Mouse (Mus musculus) T-helper 2 cell (primary cell): ENCODE data around the gene 1110065P20Rik.

ENCODE experiments used
- in situ Hi-C: fragments of 300-600 bp; cut with MboI, MseI; formaldehyde crosslinking; loops from one replicate; pipeline ENCODE4 v1.15.1; 2025; ENCODE audit warnings: high pct_unique_total_duplicates

The 1110065P20Rik gene

GRCm38 (mm10) chr4:124843493-124843892 lies 7.5 kb downstream of the 1110065P20Rik start:
- in situ Hi-C loops, result no loop called here

DNA sequence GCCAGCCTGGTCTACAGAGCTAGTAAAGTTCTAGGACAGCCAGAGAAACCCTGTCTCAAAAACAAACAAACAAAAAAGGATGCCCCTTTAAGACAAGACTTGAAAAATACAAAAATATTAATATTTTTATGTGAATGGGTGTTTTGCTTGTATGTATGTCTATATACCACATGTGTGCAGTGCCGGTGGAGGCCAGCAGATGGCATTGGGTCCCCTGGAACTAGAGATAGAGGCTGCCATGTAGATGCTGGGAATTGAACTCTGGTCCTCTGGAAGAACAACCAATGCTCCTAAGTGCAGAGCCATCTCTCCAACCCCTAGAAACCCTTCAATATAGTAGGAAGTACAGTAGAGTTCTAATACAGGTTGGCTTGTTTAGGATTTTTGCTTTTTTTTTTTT lies 10.0 kb downstream of the 1110065P20Rik start:
- in situ Hi-C loops, result no loop called here

DNA sequence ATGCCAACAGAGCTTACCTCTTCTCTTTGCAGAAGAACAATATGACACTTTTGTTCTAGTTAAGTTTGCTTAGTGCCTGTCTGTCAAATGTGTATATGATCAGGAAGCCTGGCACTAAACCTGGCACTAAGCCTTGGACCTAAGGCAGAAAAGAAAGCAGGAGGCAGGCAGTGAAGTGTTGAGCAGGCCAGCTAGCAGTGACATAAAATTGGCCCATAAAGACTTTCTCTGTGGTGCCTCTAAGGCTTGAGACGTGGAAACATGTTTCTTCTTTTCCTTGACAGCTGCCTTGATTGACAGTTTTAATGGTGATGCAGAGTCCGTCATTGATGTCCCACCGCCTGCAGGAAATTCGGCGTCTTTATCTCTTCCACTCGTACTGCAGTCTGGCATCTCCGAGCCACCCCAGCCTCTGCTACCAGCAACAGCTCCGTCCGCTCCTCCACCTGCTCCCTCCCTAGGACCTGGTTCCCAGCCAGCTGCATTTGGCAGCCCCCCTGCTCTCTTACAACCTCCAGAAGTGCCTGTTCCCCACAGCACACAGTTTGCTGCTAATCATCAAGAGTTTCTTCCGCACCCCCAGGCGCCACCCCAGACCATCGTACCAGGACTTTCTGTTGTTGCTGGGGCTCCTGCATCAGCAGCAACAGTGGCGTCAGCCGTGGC lies 12.8 kb downstream of the 1110065P20Rik start:
- in situ Hi-C loops, result no loop called here

DNA sequence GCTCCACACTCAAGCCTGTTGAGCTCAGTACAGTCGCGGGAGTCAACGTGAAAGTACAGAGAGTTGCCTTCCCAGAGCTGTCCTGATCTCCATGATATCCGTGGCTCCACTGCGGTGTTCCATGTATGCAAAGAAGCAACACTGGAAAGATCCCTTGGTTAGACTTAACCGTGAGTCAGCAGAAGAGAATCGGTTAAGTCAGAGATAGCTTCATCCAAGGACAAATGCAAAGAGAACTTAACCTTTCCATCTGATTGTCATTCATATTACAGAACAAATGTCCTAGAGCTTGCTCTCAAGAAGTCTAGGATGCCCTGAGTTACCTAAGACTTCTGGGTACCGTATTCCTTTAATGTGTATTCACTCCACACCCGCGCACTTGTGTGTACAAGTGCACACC lies 18.2 kb downstream of the 1110065P20Rik start:
- in situ Hi-C loops, result no loop called here

DNA sequence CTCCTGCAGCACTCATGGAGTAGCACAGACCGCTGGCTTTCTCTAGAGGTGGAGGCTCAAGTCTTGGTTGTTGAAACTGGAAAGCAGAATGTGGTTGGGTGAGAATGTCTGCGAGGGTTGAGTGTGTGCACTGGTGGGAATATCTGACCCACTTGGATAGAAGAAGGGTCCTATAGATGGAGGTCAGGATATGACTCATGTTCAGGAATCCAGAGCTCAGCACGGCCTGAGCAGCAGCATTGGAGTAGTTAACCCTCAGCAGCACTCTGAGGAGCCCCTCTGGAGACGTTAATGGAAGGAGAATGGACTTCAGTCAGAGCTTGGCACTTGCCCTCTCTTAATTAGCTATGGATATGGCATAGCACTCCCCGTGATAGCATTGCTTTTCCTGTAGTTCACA lies 21.3 kb downstream of the 1110065P20Rik start:
- in situ Hi-C loops, result no loop called here

GRCm38 (mm10) chr4:124825371-124825965 lies 25.5 kb downstream of the 1110065P20Rik start:
- in situ Hi-C loops, result no loop called here

DNA sequence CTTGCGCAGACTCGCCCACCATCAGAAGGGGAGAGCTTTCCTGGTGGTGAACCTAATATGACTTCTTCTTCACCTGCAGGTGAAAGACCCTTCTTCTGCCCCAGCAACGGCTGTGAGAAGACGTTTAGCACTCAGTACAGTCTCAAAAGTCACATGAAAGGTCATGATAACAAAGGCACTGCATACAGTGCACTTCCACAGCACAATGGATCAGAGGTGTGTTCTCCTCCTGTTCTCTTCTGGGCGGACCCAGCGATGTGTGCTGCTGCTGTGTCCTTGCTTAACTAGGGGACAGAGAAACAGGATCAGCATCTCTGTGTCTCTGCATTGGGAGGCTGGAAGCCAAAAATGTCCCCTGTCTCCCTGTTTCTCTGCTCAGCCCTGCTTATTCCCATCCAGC lies 26.0 kb downstream of the 1110065P20Rik start:
- in situ Hi-C loops, result no loop called here

DNA sequence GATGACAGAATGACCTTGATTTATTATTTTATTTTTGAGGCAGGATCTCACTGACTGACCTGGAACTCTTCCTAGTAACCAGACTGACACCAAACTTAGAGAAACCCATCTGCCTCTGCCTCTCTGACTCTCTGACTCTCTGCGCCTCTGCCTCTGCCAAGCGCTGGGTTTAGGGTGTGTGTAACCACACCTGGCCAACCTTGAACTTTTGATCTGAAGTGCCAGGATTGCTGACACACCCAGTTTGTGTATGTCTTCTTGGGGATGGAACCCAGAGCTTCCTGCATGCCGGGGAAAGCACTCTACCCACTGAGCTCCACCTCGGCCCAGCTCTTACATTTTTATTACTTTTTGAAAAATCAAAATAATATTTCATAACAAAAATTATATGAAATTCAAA lies 32.2 kb downstream of the 1110065P20Rik start:
- in situ Hi-C loops, result no loop called here

DNA sequence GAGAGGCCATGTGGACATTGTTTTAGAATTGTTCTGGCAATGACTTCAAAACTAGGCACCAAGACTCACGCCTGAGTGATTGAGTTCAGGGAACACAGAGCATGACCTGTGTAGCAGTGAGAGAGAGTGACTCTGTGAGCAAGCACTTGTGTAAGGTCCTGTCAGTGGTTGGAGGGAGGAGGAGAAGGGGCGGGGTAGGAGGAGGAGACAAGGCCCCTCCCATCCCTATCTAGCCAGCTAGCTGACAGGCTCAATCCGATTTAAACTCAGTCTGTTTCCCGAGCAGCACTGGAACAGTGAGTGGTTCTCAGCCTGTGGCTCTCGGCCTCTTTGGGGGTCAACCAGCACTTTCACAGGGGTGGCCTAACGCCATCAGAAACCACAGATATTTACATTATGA lies 33.2 kb downstream of the 1110065P20Rik start:
- in situ Hi-C loops, result no loop called here

GRCm38 (mm10) chr4:124815901-124816300 lies 35.1 kb downstream of the 1110065P20Rik start:
- in situ Hi-C loops, result no loop called here

GRCm38 (mm10) chr4:124811347-124811975 lies 39.5 kb downstream of the 1110065P20Rik start:
- in situ Hi-C loops, result no loop called here

DNA sequence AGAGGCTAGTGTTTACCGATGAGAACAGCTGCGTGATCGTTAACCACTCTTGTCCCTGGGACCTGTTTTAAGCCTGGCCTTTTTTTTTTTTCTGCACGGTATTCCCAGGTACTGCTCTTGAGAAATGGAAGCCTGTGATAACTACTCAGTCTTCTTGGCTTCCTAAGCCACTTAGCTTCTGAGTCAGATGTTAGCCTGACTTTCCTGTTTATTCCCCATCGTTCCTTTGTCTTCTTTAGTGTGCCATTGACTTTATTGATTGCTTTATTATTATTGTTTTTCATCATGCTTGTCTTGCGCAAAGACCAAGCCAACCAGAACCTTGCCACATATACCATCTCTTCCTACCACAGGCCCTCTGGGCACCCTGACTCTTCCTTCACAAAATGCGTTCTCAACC lies 40.9 kb downstream of the 1110065P20Rik start:
- in situ Hi-C loops, result no loop called here

- in situ Hi-C loops, result loop anchor here (5.0 kb wide), 1 partner anchor 38 kb away; no protein-coding TSS in a partner anchor
Measured at GRCm38 (mm10) chr4:124809136-124809883, 41.7 kb downstream of the 1110065P20Rik start.

DNA sequence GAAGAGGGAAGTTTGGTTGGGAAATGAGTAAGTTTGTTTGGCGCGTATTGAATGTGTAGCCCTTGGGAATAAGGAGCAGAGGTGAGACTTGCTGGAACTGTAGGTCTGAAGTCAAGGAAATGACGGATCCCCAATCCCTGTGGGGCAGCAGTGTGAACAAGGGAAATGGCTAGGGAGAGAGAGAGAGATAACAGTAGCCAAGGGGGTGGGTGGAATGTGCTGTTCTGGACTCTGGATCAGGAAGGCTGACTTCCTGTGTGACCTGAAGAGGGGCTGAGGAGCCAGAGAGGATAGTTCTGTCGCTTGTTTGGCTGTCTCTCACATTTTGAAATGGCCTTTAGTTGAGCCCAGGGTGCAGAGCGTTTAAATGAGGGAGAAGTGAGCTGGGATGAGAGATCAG lies 42.5 kb downstream of the 1110065P20Rik start:
- in situ Hi-C loops, result loop anchor here (5.0 kb wide), 1 partner anchor 39 kb away; no protein-coding TSS in a partner anchor

GRCm38 (mm10) chr4:124803406-124803805 lies 47.6 kb downstream of the 1110065P20Rik start:
- in situ Hi-C loops, result no loop called here

GRCm38 (mm10) chr4:124802309-124803260 lies 48.4 kb downstream of the 1110065P20Rik start:
- in situ Hi-C loops, result no loop called here

DNA sequence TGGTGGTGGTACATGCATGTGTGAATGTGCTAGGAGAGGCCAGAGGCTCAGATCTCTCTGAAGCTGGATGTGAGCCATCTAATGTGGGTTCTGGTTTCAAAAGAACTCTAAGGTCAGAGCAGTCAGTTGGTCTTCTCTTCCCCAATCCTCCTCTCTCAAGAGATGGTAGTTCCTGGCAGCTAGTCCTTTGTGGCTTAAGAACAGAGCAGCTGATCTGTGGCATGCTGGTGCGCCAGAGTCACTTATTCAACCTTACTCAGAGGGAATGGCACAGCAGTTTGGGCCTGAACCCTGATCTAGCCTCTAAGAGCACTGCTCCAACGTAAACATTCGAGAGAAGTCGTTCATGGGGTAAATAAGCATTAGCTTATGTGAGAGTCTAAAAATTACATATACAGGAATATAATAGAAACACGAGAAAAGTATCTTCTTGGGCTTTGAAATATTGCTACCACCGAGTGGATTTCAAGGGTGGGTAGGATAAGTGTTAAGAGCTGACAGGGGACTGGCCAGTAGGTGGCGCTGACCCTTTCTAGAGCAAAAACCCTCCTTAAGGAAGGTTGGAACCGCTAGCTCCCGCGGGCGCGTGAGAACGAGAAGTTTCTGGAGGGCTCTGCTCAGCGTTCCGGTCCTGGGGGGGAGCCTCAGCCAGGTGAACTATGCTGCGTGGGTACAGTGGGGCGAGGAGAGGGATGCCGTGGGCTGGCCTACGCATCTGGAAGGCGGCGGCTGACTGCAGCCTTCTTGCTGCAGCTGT lies 49.3 kb downstream of the 1110065P20Rik start, which contains the start of gene Mtf1:
Mtf1 (plus strand) TSS at position 553 of the 757 bp plus-strand sequence.
- in situ Hi-C loops, result no loop called here
